Mouse (Mus musculus) neural tube, embryonic 14.5 days (tissue): ENCODE data around the gene Htra3. TPM values are rescaled to one million over a fixed set of nuclear protein-coding genes. Genes with fewer than 3 reads are reported as not detected.

ENCODE experiments used
- ATAC-seq: fragments of 200-750 bp; cut with Nextera tagmentation; 2 replicates; pipeline ENCODE4 v1.8.0; 2017; ENCODE audit warnings: low read depth, mild to moderate bottlenecking, moderate TSS enrichment, moderate library complexity
- H3K27ac ChIP-seq: fragments of 300-500 bp; sonication (generic); 2 replicates; pipeline ENCODE4 v1.5.1; 2014; ENCODE audit warnings: low read depth, mild to moderate bottlenecking, control low read depth, low read length, moderate library complexity, mixed read lengths
- H3K27me3 ChIP-seq: fragments of 300-500 bp; sonication (generic); 2 replicates; pipeline ENCODE4 v1.6.1; 2014; ENCODE audit warnings: low read length; ENCODE audit not compliant: control insufficient read depth, insufficient read depth
- H3K36me3 ChIP-seq: fragments of 300-500 bp; sonication (generic); 2 replicates; pipeline ENCODE4 v1.6.1; 2014; ENCODE audit warnings: low read length, mixed read lengths; ENCODE audit not compliant: control insufficient read depth, insufficient read depth
- H3K4me1 ChIP-seq: fragments of 300-500 bp; sonication (generic); 2 replicates; pipeline ENCODE4 v1.6.1; 2014; ENCODE audit warnings: low read length; ENCODE audit not compliant: control insufficient read depth, insufficient read depth
- H3K4me2 ChIP-seq: fragments of 300-500 bp; sonication (generic); 2 replicates; pipeline ENCODE4 v1.6.1; 2014; ENCODE audit warnings: mild to moderate bottlenecking, low read depth, low read length, control low read depth
- H3K4me3 ChIP-seq: fragments of 300-500 bp; sonication (generic); 2 replicates; pipeline ENCODE4 v1.5.1; 2014; ENCODE audit warnings: low read depth, low read length, control low read depth, mixed read lengths
- H3K9ac ChIP-seq: fragments of 300-500 bp; sonication (generic); replicated peaks from 2 replicates; pipeline ENCODE4 v1.6.1; 2014; ENCODE audit warnings: low read depth, mild to moderate bottlenecking, control low read depth, low read length, mixed read lengths
- H3K9me3 ChIP-seq: fragments of 300-500 bp; sonication (generic); 2 replicates; pipeline ENCODE4 v1.6.1; 2016; ENCODE audit warnings: low read length; ENCODE audit not compliant: control insufficient read depth
- WGBS: fragments of 180-500 bp; shearing (Covaris S2); extraction: QIAGEN DNeasy Blood & Tissue Kit; methylation state at CpG from one replicate; pipeline ENCODE4 v1.1.7; 2014; 5-methylcytosine and 5-hydroxymethylcytosine counted together
- polyA plus RNA-seq: library from polyadenylated mRNA; unstranded; fragments of >200 nt; fragmentation: Nextera tagmentation; extraction: Ambion mirVana; gene quantifications from 2 replicates; pipeline ENCODE4 v1.2.1, GENCODE M21; 2014

The Htra3 gene
- polyA plus RNA-seq, 1 experiment from 2014 or later: 12.6 TPM

- Histone ChIP-seq H3K9ac (no peak overlapping the region), H3K4me2 (no peak overlapping the region), H3K36me3 (no peaks in the 10 kb centered on the region), H3K9me3 (no peaks in the 10 kb centered on the region), H3K27ac (no peak overlapping the region), H3K4me1 (no peaks in the 10 kb centered on the region), H3K4me3 (no peak overlapping the region), H3K27me3 (no peaks in the 10 kb centered on the region)
- ATAC-seq: no peak
- WGBS: 90% methylated on average over 13 of the region's 13 CpGs
Observed at GRCm38 (mm10) chr5:35652872-35653271, 26.7 kb downstream of the Htra3 start.

- Histone ChIP-seq H3K4me2 (no peak overlapping the region), H3K4me3 (no peak overlapping the region), H3K36me3 (no peaks in the 10 kb centered on the region), H3K9ac (no peak overlapping the region), H3K27me3 (no peaks in the 10 kb centered on the region), H3K9me3 (no peaks in the 10 kb centered on the region), H3K4me1 (no peaks in the 10 kb centered on the region), H3K27ac (no peak overlapping the region)
- ATAC-seq: no peak
- 84% methylated on average over 3 of the region's 3 CpGs for WGBS
Observed at GRCm38 (mm10) chr5:35652319-35652718, 27.3 kb downstream of the Htra3 start.

GRCm38 (mm10) chr5:35648230-35648629 is 31.4 kb downstream of the Htra3 start:
- H3K27me3 ChIP-seq: no peaks in the 10 kb centered on the region
- H3K9me3 ChIP-seq: no peaks in the 10 kb centered on the region
- H3K27ac ChIP-seq: no peak overlapping the region
- no peaks in the 10 kb centered on the region for H3K36me3 ChIP-seq
- ATAC-seq: no peak
- no peak overlapping the region for H3K9ac ChIP-seq
- no peak overlapping the region for H3K4me2 ChIP-seq
- no peak overlapping the region for H3K4me3 ChIP-seq
- 69% methylated on average over 2 of the region's 2 CpGs for WGBS
- no peaks in the 10 kb centered on the region for H3K4me1 ChIP-seq

- no peaks in the 10 kb centered on the region for H3K4me1 ChIP-seq
- no peak for ATAC-seq
- H3K4me2 ChIP-seq: no peak overlapping the region
- no peaks in the 10 kb centered on the region for H3K36me3 ChIP-seq
- WGBS: 64% methylated on average over 4 of the region's 4 CpGs
- no peaks in the 10 kb centered on the region for H3K27me3 ChIP-seq
- H3K9me3 ChIP-seq: no peaks in the 10 kb centered on the region
- H3K27ac ChIP-seq: no peak overlapping the region
- H3K4me3 ChIP-seq: no peak overlapping the region
- no peak overlapping the region for H3K9ac ChIP-seq
Observed at GRCm38 (mm10) chr5:35647562-35647961, 32.0 kb downstream of the Htra3 start.

- H3K9me3 ChIP-seq: no peaks in the 10 kb centered on the region
- H3K9ac ChIP-seq: no peak overlapping the region
- no peaks in the 10 kb centered on the region for H3K27me3 ChIP-seq
- no peak for ATAC-seq
- 75% methylated on average over 1 of the region's 1 CpGs for WGBS
- H3K27ac ChIP-seq: no peak overlapping the region
- H3K4me3 ChIP-seq: no peak overlapping the region
- no peaks in the 10 kb centered on the region for H3K36me3 ChIP-seq
- H3K4me1 ChIP-seq: no peaks in the 10 kb centered on the region
- no peak overlapping the region for H3K4me2 ChIP-seq
Observed at GRCm38 (mm10) chr5:35646927-35647326, 32.7 kb downstream of the Htra3 start.

- H3K9ac ChIP-seq: no peak overlapping the region
- H3K4me1 ChIP-seq: no peaks in the 10 kb centered on the region
- no peaks in the 10 kb centered on the region for H3K36me3 ChIP-seq
- no peak overlapping the region for H3K4me2 ChIP-seq
- WGBS: 83% methylated on average over 6 of the region's 6 CpGs
- H3K27ac ChIP-seq: no peak overlapping the region
- no peak overlapping the region for H3K4me3 ChIP-seq
- no peak for ATAC-seq
- no peaks in the 10 kb centered on the region for H3K9me3 ChIP-seq
- H3K27me3 ChIP-seq: no peaks in the 10 kb centered on the region
Observed at GRCm38 (mm10) chr5:35645938-35646493, 33.6 kb downstream of the Htra3 start.

- no peaks in the 10 kb centered on the region for H3K4me1 ChIP-seq
- H3K36me3 ChIP-seq: no peaks in the 10 kb centered on the region
- no peak overlapping the region for H3K9ac ChIP-seq
- no peak overlapping the region for H3K27ac ChIP-seq
- no peaks in the 10 kb centered on the region for H3K9me3 ChIP-seq
- 65% methylated on average over 4 of the region's 4 CpGs for WGBS
- no peaks in the 10 kb centered on the region for H3K27me3 ChIP-seq
- ATAC-seq: no peak
- H3K4me3 ChIP-seq: no peak overlapping the region
- H3K4me2 ChIP-seq: no peak overlapping the region
Observed at GRCm38 (mm10) chr5:35644082-35644481, 35.5 kb downstream of the Htra3 start.

- no peaks in the 10 kb centered on the region for H3K9me3 ChIP-seq
- no peak for ATAC-seq
- no peak overlapping the region for H3K4me2 ChIP-seq
- H3K9ac ChIP-seq: no peak overlapping the region
- H3K27me3 ChIP-seq: no peaks in the 10 kb centered on the region
- H3K36me3 ChIP-seq: no peaks in the 10 kb centered on the region
- H3K27ac ChIP-seq: no peak overlapping the region
- 86% methylated on average over 9 of the region's 9 CpGs for WGBS
- no peaks in the 10 kb centered on the region for H3K4me1 ChIP-seq
- H3K4me3 ChIP-seq: no peak overlapping the region
Observed at GRCm38 (mm10) chr5:35643401-35644048, 36.1 kb downstream of the Htra3 start.

GRCm38 (mm10) chr5:35641961-35642584 is 37.5 kb downstream of the Htra3 start:
- 73% methylated on average over 10 of the region's 10 CpGs for WGBS
- H3K36me3 ChIP-seq: no peaks in the 10 kb centered on the region
- no peak overlapping the region for H3K4me3 ChIP-seq
- no peak for ATAC-seq
- H3K27ac ChIP-seq: no peak overlapping the region
- no peak overlapping the region for H3K4me2 ChIP-seq
- H3K27me3 ChIP-seq: no peaks in the 10 kb centered on the region
- H3K4me1 ChIP-seq: no peaks in the 10 kb centered on the region
- H3K9ac ChIP-seq: no peak overlapping the region
- H3K9me3 ChIP-seq: no peaks in the 10 kb centered on the region
